Mouse (Mus musculus): ENCODE data around the gene Tpst1.

DNA sequence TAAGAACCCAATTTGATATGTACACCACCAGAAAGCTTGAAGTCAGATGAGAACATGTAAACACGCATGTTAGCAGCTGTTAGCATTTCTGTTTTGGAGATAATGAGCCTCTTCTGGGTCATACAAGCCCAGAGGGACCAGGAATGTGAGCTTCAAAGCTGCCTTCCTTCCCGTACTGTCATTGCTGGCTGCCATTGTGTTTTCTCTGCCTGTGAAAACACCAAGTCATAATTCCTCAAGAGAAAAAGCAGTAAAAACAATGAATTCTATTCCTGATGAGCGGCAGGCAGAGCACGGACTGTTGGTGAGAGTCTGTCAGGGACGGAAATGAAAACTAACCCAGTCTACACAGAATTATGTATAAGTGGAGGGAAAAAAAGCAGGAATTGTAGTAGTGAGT lies 51.1 kb downstream of the Tpst1 start:
- no peak for TF ChIP-seq POLR2A (IDR thresholded peaks at IDR 0.05; ENCODE audit: insufficient read length, low read depth)
- no peak for TF ChIP-seq CEBPB (IDR thresholded peaks at IDR 0.05; ENCODE audit: insufficient read depth, poor library complexity, severe bottlenecking)
- TF ChIP-seq TCF12 (IDR thresholded peaks at IDR 0.05; ENCODE audit: insufficient read depth, poor library complexity, severe bottlenecking) = no peak
- TF ChIP-seq MAX (IDR thresholded peaks at IDR 0.05; ENCODE audit: low read depth) = no peak
